Mouse (Mus musculus) heart, embryonic 14.5 days (tissue): ENCODE data around the gene Clec3a. TPM values are rescaled to one million over a fixed set of nuclear protein-coding genes. Genes with fewer than 3 reads are reported as not detected.

ENCODE experiments used
- ATAC-seq: fragments of 200-750 bp; cut with Nextera tagmentation; 2 replicates; pipeline ENCODE4 v1.8.0; 2017; ENCODE audit warnings: low read depth, moderate TSS enrichment; ENCODE audit not compliant: insufficient number of reproducible peaks, insufficient read depth, low FRiP score
- H3K27ac ChIP-seq, 2 experiments: fragments of 200-500 bp in 1 of 2; fragments of 300-500 bp in 1 of 2; sonication (generic) in 1 of 2; replicated peaks in 1 of 2; 2 replicates each; pipeline ENCODE4 v1.5.1; 2012 to 2014; ENCODE audit warnings: low read depth in 2 of 2, low read length in 2 of 2, control low read depth in 1 of 2, mild to moderate bottlenecking in 1 of 2, mixed read lengths in 1 of 2; ENCODE audit not compliant: control insufficient read depth in 1 of 2, insufficient read depth in 1 of 2
- H3K27me3 ChIP-seq: fragments of 300-500 bp; sonication (generic); 2 replicates; pipeline ENCODE4 v1.6.1; 2014; ENCODE audit warnings: mild to moderate bottlenecking, low read length, control low read depth; ENCODE audit not compliant: control insufficient read depth, insufficient read depth
- H3K36me3 ChIP-seq: fragments of 300-500 bp; sonication (generic); 2 replicates; pipeline ENCODE4 v1.6.1; 2014; ENCODE audit warnings: mild to moderate bottlenecking, control low read depth, low read length, mixed read lengths; ENCODE audit not compliant: control insufficient read depth, insufficient read depth
- H3K4me1 ChIP-seq, 2 experiments: fragments of 200-500 bp in 1 of 2; fragments of 300-500 bp in 1 of 2; sonication (generic) in 1 of 2; 2 replicates each; pipeline ENCODE4 v1.6.1; 2012 to 2014; ENCODE audit warnings: low read length in 2 of 2, control low read depth in 1 of 2, mixed read lengths in 1 of 2; ENCODE audit not compliant: control insufficient read depth in 2 of 2, insufficient read depth in 2 of 2
- H3K4me2 ChIP-seq: fragments of 300-500 bp; sonication (generic); 2 replicates; pipeline ENCODE4 v1.6.1; 2014; ENCODE audit warnings: mild to moderate bottlenecking, low read length
- H3K4me3 ChIP-seq, 2 experiments: fragments of 200-500 bp in 1 of 2; fragments of 300-500 bp in 1 of 2; sonication (generic) in 1 of 2; 2 replicates each; pipeline ENCODE4 v1.5.1; 2012 to 2014; ENCODE audit warnings: low read length in 2 of 2, mild to moderate bottlenecking in 2 of 2, control low read depth in 1 of 2, low read depth in 1 of 2, moderate library complexity in 1 of 2; ENCODE audit not compliant: control insufficient read depth in 1 of 2, insufficient read depth in 1 of 2
- H3K9ac ChIP-seq: fragments of 300-500 bp; sonication (generic); 2 replicates; pipeline ENCODE4 v1.6.1; 2014; ENCODE audit warnings: mild to moderate bottlenecking, low read length
- H3K9me3 ChIP-seq: fragments of 300-500 bp; sonication (generic); 2 replicates; pipeline ENCODE4 v1.6.1; 2016; ENCODE audit warnings: low read length, control low read depth; ENCODE audit not compliant: control insufficient read depth
- WGBS: fragments of 180-500 bp; shearing (Covaris S2); extraction: QIAGEN DNeasy Blood & Tissue Kit; methylation state at CpG from one replicate; pipeline ENCODE4 v1.1.7; 2014; 5-methylcytosine and 5-hydroxymethylcytosine counted together
- polyA plus RNA-seq: library from polyadenylated mRNA; unstranded; fragments of >200 nt; fragmentation: Nextera tagmentation; extraction: Ambion mirVana; gene quantifications from 2 replicates; pipeline ENCODE4 v1.2.1, GENCODE M21; 2014

The Clec3a gene
- polyA plus RNA-seq, 1 experiment from 2014 or later, result not detected

DNA sequence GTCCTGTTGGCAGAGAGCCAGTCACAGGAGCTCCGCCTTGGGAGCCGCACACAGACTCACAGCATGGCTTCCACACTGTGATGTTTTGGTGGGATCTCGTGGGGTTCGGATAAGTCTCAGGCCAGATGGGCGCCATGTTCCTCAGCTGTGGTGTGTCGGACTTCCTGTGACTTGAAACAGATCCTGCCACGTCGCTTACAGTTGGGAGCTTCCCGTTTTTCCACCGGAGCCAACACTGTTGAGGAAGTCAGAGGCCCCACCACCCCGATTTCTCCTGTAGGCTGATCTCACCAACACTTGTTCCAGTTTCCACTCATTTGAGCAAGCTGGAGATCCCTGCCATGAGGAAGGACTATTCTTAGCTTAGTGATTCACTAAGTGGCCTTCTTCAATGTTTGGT lies 55.7 kb downstream of the Clec3a start:
- H3K27ac ChIP-seq, result no peak overlapping the region
- no peak overlapping the region for H3K4me3 ChIP-seq
- H3K9me3 ChIP-seq, result no peaks in the 10 kb centered on the region
- WGBS, result 83% methylated on average over 11 of the region's 11 CpGs
- no peaks in the 10 kb centered on the region for H3K36me3 ChIP-seq
- ATAC-seq, result no peak
- H3K9ac ChIP-seq, result no peak overlapping the region
- peaks cover 2 to 6% of the 10 kb centered on the region in 2 experiments; a peak in 1 of 4 replicates for H3K4me1 ChIP-seq
- H3K4me2 ChIP-seq, result no peak overlapping the region
- H3K27me3 ChIP-seq, result no peaks in the 10 kb centered on the region

Other genes with a start within 250 kb of the Clec3a start
- 0.20 TPM in 1 of 2 replicates, not detected in the other for gene Vat1l, start 212.5 kb upstream of the Clec3a start, polyA plus RNA-seq
- gene Wwox, start 21.6 kb downstream of the Clec3a start, polyA plus RNA-seq, result 11.3 and 13.8 TPM in 2 replicates